Mouse (Mus musculus): ENCODE results near the gene Twsg1. TPM values are rescaled to one million over a fixed set of nuclear protein-coding genes. Genes with fewer than 3 reads are reported as not detected.
A peak's percentile ranks its signal among the peaks of the same experiment; 100 is the strongest.

Twsg1 gene
- polyA plus RNA-seq, 1 experiment from 2014 or later = 66.0 TPM

DNA sequence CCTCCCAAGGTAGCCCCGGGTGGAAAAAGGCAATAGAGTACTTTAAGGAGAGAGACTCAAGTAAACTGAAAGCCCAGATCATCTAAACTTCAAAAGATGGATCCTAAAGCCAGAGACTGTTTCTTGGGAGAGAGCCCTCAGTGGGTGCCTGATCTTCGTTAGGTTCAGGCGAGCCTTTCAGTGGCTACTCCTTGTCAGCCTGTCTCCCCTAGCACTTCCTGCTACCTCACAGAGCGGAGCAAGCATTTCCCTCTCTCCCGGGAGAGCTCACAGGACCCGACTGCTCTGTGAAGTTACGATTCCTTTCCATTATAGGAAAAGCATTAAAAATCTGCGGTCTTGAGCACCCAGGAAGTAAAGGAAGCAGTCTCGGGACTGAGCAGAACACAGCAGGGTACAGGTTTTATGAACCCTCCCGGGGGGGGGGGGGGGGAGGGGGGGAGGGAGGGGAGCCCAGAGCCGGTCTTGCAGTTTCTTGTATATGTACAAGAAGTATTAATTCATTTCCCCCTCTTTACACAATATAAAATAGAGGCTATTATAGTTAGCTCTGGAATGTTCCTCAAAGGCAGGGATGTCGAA is 44.6 kb downstream of the Twsg1 start:
- no peak overlapping the region for H3K9ac ChIP-seq
- WGBS = 52% methylated on average over 12 of the region's 12 CpGs
- ATAC-seq (ENCODE audit: low FRiP score) = no peak
- no peaks in the 10 kb centered on the region for H3K4me1 ChIP-seq (replicated peaks; ENCODE audit: control insufficient read depth, insufficient read depth, low read length)
- no peaks in the 10 kb centered on the region for H3K27me3 ChIP-seq (ENCODE audit: control insufficient read depth, insufficient read depth, low read length)
- H3K27ac ChIP-seq = no peak overlapping the region
- H3K36me3 ChIP-seq (replicated peaks; ENCODE audit: control insufficient read depth, insufficient read depth) = 0 out of 2 replicates have a peak, but pooled peaks cover 3% of the 10 kb centered on the region
- DNase-seq (ENCODE audit: low spot score) = no peak
- 0 out of 2 replicates have a peak, but pooled peaks cover 4% of the 10 kb centered on the region for H3K9me3 ChIP-seq (ENCODE audit: control insufficient read depth, low read length)
- no peak overlapping the region for H3K4me3 ChIP-seq (replicated peaks; ENCODE audit: low read length)
- no peak overlapping the region for H3K4me2 ChIP-seq (replicated peaks)

DNA sequence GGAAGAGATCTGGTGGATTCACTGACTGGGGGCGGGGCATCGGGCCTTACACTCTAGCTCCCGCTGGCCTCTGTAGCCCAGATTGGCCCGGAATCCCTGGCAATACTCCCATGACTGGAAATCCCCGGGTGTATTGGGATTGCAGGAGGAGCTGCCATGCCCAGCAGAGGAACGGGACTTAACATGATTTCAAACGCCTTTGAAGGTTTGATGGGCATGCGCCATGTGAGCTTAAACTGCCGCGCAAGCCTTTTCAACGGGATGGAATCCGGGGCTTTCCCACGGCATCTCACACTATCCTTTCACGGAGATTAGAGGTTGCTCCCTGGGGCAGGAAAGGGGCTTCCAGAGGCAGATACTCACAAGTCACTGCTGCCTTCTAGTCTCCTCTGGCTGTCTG is 45.8 kb downstream of the Twsg1 start:
- no peak overlapping the region for H3K4me2 ChIP-seq (replicated peaks)
- no peak overlapping the region for H3K4me3 ChIP-seq (replicated peaks; ENCODE audit: low read length)
- 0 out of 2 replicates have a peak, but pooled peaks cover 3% of the 10 kb centered on the region for H3K36me3 ChIP-seq (replicated peaks; ENCODE audit: control insufficient read depth, insufficient read depth)
- H3K4me1 ChIP-seq (replicated peaks; ENCODE audit: control insufficient read depth, insufficient read depth, low read length) = no peaks in the 10 kb centered on the region
- ATAC-seq (ENCODE audit: low FRiP score) (no peak), DNase-seq (ENCODE audit: low spot score) (no peak)
- WGBS = 80% methylated on average over 14 of the region's 14 CpGs
- H3K9ac ChIP-seq = no peak overlapping the region
- H3K9me3 ChIP-seq (ENCODE audit: control insufficient read depth, low read length) = 0 out of 2 replicates have a peak, but pooled peaks cover 4% of the 10 kb centered on the region
- H3K27ac ChIP-seq = no peak overlapping the region
- no peaks in the 10 kb centered on the region for H3K27me3 ChIP-seq (ENCODE audit: control insufficient read depth, insufficient read depth, low read length)

DNA sequence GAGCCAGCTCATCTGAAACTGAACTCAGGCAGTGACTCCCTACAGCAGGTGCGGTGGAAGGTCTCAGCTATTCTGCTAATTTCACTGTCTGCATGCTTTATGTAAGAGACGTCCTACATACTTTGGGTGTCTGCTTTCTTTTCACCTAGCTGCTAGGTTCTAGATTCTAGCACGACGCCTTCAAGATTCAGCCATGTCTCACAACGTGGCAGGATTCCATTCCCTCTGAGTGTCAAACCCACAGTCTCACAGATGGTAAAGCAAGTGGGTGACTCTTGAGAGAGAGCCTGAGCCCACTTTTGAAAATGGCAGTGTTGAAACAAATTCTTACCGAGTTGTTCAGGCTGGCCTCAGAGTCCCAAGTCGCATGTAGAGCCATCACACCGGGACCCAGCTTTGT is 47.2 kb downstream of the Twsg1 start:
- no peak for ATAC-seq (ENCODE audit: low FRiP score)

DNA sequence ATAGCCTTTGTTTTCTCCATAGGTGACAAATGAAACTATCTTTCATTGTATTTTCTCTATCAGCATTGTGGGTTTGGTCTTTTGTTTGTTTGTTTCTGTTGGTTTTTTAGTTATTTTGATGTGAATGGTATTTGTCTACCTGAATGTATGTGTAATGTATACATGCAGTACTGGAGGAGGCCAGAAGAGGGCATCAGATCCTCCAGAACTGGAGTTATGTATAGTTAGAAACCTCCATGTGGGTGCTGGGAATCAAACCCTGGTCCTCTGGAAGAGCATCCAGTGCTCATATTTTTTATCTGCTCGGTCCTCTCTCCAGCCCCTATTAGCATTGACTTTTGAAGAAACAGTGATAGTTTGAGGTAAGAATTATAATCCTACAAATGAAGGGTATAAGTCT is 48.0 kb downstream of the Twsg1 start:
- DNase-seq (ENCODE audit: low spot score) (no peak), ATAC-seq (ENCODE audit: low FRiP score) (no peak)
- 0 out of 2 replicates have a peak, but pooled peaks cover 3% of the 10 kb centered on the region for H3K36me3 ChIP-seq (replicated peaks; ENCODE audit: control insufficient read depth, insufficient read depth)
- H3K4me3 ChIP-seq (replicated peaks; ENCODE audit: low read length) = no peak overlapping the region
- H3K9me3 ChIP-seq (ENCODE audit: control insufficient read depth, low read length) = 0 out of 2 replicates have a peak, but pooled peaks cover 4% of the 10 kb centered on the region
- H3K27me3 ChIP-seq (ENCODE audit: control insufficient read depth, insufficient read depth, low read length) = no peaks in the 10 kb centered on the region
- WGBS = 100% methylated on average over 1 of the region's 1 CpGs
- no peak overlapping the region for H3K9ac ChIP-seq
- H3K27ac ChIP-seq = no peak overlapping the region
- H3K4me1 ChIP-seq (replicated peaks; ENCODE audit: control insufficient read depth, insufficient read depth, low read length) = no peaks in the 10 kb centered on the region
- H3K4me2 ChIP-seq (replicated peaks) = no peak overlapping the region

More for the DNA sequence above, 47.2 kb downstream of the Twsg1 start:
- no peak for DNase-seq (ENCODE audit: low spot score)
- Histone ChIP-seq H3K27me3 (ENCODE audit: control insufficient read depth, insufficient read depth, low read length) (no peaks in the 10 kb centered on the region), H3K36me3 (replicated peaks; ENCODE audit: control insufficient read depth, insufficient read depth) (0 out of 2 replicates have a peak, but pooled peaks cover 3% of the 10 kb centered on the region), H3K9me3 (ENCODE audit: control insufficient read depth, low read length) (0 out of 2 replicates have a peak, but pooled peaks cover 4% of the 10 kb centered on the region), H3K4me3 (replicated peaks; ENCODE audit: low read length) (no peak overlapping the region), H3K4me1 (replicated peaks; ENCODE audit: control insufficient read depth, insufficient read depth, low read length) (no peaks in the 10 kb centered on the region), H3K27ac (no peak overlapping the region), H3K4me2 (replicated peaks) (no peak overlapping the region), H3K9ac (no peak overlapping the region)
- 95% methylated on average over 8 of the region's 8 CpGs for WGBS

DNA sequence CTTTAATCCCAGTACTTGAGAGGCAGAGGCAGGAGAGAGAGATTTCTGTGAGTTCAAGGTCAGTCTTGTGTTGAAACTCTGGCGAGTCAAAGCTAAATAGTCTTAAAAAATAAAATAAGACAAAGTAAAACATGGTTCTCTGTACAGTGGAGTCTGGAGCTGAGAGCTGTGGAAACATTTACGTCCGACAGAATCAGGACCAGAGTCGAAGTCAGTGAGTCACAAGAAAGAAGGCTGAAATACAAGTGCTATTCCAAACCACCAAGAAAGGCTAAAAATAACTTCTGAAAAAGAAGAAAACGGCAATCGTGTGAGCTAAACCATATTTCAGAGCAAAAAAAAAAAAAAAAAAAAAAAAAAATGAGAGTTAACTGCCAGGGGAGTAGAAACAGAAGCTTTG is 48.7 kb downstream of the Twsg1 start:
- Histone ChIP-seq H3K4me3 (replicated peaks; ENCODE audit: low read length) (no peak overlapping the region), H3K4me2 (replicated peaks) (no peak overlapping the region), H3K36me3 (replicated peaks; ENCODE audit: control insufficient read depth, insufficient read depth) (0 out of 2 replicates have a peak, but pooled peaks cover 3% of the 10 kb centered on the region), H3K9ac (no peak overlapping the region), H3K9me3 (ENCODE audit: control insufficient read depth, low read length) (0 out of 2 replicates have a peak, but pooled peaks cover 4% of the 10 kb centered on the region), H3K27me3 (ENCODE audit: control insufficient read depth, insufficient read depth, low read length) (no peaks in the 10 kb centered on the region), H3K27ac (no peak overlapping the region), H3K4me1 (replicated peaks; ENCODE audit: control insufficient read depth, insufficient read depth, low read length) (no peaks in the 10 kb centered on the region)
- DNase-seq (ENCODE audit: low spot score) (no peak), ATAC-seq (ENCODE audit: low FRiP score) (no peak)
- 87% methylated on average over 6 of the region's 6 CpGs for WGBS

DNA sequence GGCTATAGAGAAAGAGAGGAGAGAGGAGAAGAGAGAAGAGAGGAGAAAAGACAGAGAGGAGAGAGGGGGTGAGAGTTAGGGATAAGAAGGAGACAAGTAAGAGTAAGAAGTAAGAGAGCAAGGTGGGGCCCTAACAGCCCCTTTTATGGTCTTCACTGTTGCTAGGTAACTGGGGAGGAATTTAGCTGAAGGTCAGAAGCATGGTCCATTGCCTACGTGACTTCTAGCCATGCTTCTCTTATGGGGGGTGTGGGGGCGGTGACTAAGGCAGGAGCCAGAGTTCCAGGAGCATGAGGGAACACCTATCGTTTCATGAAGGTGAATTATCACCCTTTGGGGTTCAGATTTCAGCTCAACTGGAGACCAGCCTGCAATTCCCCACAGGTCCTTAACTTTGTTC is 55.0 kb downstream of the Twsg1 start:
- Histone ChIP-seq H3K27me3 (ENCODE audit: control insufficient read depth, insufficient read depth, low read length) (no peaks in the 10 kb centered on the region), H3K9ac (no peak overlapping the region), H3K36me3 (replicated peaks; ENCODE audit: control insufficient read depth, insufficient read depth) (no peaks in the 10 kb centered on the region), H3K4me2 (replicated peaks) (no peak overlapping the region), H3K4me1 (replicated peaks; ENCODE audit: control insufficient read depth, insufficient read depth, low read length) (no peaks in the 10 kb centered on the region), H3K4me3 (replicated peaks; ENCODE audit: low read length) (no peak overlapping the region), H3K9me3 (ENCODE audit: control insufficient read depth, low read length) (no peaks in the 10 kb centered on the region), H3K27ac (no peak overlapping the region)
- DNase-seq (ENCODE audit: low spot score) (no peak), ATAC-seq (ENCODE audit: low FRiP score) (no peak)
- 60% methylated on average over 3 of the region's 3 CpGs for WGBS

DNA sequence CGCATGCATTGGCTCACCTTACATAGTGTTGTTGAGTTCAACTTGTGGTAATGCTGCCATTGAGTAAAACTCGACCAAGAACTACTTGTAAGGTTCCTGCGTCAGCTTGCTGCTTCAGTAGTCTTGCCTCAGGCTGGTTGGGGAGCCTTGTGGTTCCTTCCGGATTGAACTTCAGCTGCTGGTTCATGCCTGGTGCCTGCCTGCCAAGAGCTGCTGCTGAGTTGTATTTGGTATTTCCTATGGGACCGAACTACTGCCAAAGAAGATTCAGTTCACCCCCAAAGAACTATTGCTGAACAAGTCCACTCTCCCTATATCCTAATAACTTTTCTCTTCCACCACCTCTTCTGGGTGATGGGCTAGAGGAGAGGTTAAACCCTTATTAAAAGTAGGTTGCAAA is 61.5 kb downstream of the Twsg1 start:
- DNase-seq (ENCODE audit: low spot score) (no peak), ATAC-seq (ENCODE audit: low FRiP score) (no peak)
- Histone ChIP-seq H3K27ac (no peak overlapping the region), H3K9me3 (ENCODE audit: control insufficient read depth, low read length) (no peaks in the 10 kb centered on the region), H3K4me2 (replicated peaks) (no peak overlapping the region), H3K9ac (no peak overlapping the region), H3K27me3 (ENCODE audit: control insufficient read depth, insufficient read depth, low read length) (no peaks in the 10 kb centered on the region), H3K4me1 (replicated peaks; ENCODE audit: control insufficient read depth, insufficient read depth, low read length) (peaks cover 11% of the 10 kb centered on the region), H3K36me3 (replicated peaks; ENCODE audit: control insufficient read depth, insufficient read depth) (no peaks in the 10 kb centered on the region), H3K4me3 (replicated peaks; ENCODE audit: low read length) (no peak overlapping the region)
- 83% methylated on average over 5 of the region's 5 CpGs for WGBS

DNA sequence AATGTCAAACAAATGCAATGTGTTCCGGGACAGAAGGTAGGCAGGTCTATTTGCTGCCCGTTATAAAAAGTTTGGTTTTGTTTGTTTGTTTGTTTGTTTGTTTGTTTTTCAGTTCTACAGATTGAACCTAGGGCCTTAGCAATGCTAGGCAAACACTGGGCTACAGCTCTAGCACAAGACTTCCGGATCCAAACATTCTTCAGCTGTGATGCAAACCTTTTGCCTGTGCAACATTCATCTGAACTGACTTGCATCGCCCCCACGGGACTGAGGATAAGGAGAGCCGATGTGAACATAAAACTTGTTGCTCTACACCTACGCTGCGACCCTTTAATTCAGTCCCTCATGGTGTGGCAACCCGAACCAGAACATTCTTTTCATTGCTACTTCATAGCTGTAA is 64.5 kb downstream of the Twsg1 start:
- ATAC-seq (ENCODE audit: low FRiP score) (no peak), DNase-seq (ENCODE audit: low spot score) (no peak)
- no peaks in the 10 kb centered on the region for H3K36me3 ChIP-seq (replicated peaks; ENCODE audit: control insufficient read depth, insufficient read depth)
- no peak overlapping the region; the same call in 1 of the 2 replicates for H3K4me3 ChIP-seq (replicated peaks; ENCODE audit: low read length)
- peak overlapping the region; percentile 61 for H3K9ac ChIP-seq
- H3K27me3 ChIP-seq (ENCODE audit: control insufficient read depth, insufficient read depth, low read length) = no peaks in the 10 kb centered on the region
- peaks cover 30% of the 10 kb centered on the region for H3K4me1 ChIP-seq (replicated peaks; ENCODE audit: control insufficient read depth, insufficient read depth, low read length)
- peak overlapping the region; percentile 88; the same call in 1 of the 2 replicates for H3K27ac ChIP-seq
- WGBS = 82% methylated on average over 9 of the region's 9 CpGs
- H3K4me2 ChIP-seq (replicated peaks) = peak overlapping the region; percentile 75
- H3K9me3 ChIP-seq (ENCODE audit: control insufficient read depth, low read length) = no peaks in the 10 kb centered on the region

DNA sequence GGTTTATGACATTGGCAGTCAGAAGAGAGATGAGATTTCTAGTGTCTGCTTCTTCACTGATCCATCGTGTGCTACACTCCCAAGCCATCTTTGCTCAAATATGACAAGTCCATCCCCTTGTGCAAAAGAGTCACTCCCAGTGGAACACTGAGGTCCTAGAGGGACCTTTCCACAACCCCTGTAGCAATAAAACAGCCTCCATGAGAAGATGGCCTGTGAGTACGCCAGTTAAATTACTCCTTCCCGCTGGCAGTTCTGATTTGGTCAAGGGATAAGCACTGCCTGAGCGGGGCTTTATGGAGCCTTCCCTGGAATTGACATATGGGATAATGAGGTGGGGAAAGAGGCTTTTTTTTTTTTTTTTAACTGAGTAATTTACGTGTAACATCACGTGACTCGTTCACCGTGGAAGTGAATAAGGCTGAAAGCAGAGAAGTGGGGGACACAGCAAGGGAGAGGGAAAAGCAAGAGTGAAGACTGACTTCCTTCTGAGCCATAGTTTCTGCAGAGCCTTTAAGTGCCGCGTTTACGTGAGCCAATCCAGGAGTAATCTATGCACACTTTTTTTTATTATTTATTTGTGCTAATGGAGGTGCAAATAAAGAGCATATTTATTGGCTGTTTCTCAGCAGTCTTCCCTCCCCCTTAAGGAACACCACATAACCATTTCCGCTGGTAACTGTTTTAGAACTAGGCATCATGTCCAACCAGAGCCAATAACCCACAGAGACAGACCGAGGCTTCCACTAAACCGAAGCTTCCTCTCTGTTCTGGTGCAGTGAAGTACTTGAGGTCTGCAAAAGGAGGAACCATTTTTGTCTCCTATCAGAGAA is 65.1 kb downstream of the Twsg1 start, which contains the start of gene Ralbp1:
Gene Ralbp1 (minus strand): TSS at position 102 of the 833 bp plus-strand sequence.
- Histone ChIP-seq H3K4me1 (replicated peaks; ENCODE audit: control insufficient read depth, insufficient read depth, low read length) (peaks cover 30% of the 10 kb centered on the region), H3K9me3 (ENCODE audit: control insufficient read depth, low read length) (no peaks in the 10 kb centered on the region), H3K4me3 (replicated peaks; ENCODE audit: low read length) (peak within 1 kb of the TSS; percentile 95), H3K27me3 (ENCODE audit: control insufficient read depth, insufficient read depth, low read length) (no peaks in the 10 kb centered on the region), H3K27ac (peak within 1 kb of the TSS; percentile 93), H3K4me2 (replicated peaks) (peak within 1 kb of the TSS; percentile 84), H3K36me3 (replicated peaks; ENCODE audit: control insufficient read depth, insufficient read depth) (no peaks in the 10 kb centered on the region), H3K9ac (peak within 1 kb of the TSS; percentile 91)
- WGBS = 12% methylated on average over 14 of the region's 14 CpGs
- ATAC-seq (ENCODE audit: low FRiP score) = no peak
- DNase-seq (ENCODE audit: low spot score) = peak; percentile 44
